Mouse (Mus musculus) B cell, adult 2 months (primary cell): ENCODE measurements around the gene Chchd3.

Source experiments
- DNase-seq, 2 experiments: peaks; one replicate each; pipeline ENCODE4 v3.0.0; 2022

The Chchd3 gene

GRCm38 (mm10) chr6:33059735-33060576 lies at the start of gene Chchd3:
Gene Chchd3, minus strand, starts transcription at chr6:33060260.
- DNase-seq, result peak; percentile 93 to 95

DNA sequence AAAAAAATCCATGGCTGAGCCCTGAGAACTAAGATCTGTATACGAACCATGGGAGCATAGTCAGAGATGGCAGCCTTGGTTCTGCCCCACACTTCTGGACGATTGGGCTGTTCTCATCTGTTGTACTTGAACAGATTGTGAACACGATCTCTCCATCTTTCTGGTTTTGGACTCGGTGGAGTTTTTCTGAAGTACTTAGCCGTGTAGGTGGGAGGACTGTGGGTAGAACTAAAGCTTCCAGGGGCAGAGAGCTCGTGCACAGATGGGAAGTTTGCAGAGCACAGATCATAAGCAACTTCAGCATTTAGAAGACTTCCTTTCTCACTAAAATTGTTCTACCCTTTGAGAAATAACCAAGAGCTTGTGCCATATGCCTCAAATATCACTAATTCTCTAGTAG lies 44.6 kb upstream of the Chchd3 start:
- DNase-seq, result no peak

DNA sequence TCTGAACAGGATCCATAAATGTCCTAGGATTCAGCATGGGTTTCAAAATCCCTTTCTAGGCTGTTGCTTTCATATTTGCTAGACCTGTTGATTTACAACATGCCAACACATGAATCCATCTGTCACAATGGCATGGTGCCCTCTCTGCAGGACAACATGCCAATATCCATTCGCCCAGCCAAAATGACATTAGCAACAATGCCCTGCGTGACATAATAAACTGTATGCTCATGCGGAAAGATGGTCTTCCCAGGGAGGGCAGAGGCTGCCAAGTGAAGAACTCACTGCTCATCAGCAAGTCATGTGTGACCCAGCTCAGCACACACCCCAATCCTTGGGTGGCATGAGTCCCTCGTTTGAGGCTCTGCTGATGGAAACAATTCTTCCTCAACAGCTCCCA lies 38.8 kb upstream of the Chchd3 start:
- no peak for DNase-seq

DNA sequence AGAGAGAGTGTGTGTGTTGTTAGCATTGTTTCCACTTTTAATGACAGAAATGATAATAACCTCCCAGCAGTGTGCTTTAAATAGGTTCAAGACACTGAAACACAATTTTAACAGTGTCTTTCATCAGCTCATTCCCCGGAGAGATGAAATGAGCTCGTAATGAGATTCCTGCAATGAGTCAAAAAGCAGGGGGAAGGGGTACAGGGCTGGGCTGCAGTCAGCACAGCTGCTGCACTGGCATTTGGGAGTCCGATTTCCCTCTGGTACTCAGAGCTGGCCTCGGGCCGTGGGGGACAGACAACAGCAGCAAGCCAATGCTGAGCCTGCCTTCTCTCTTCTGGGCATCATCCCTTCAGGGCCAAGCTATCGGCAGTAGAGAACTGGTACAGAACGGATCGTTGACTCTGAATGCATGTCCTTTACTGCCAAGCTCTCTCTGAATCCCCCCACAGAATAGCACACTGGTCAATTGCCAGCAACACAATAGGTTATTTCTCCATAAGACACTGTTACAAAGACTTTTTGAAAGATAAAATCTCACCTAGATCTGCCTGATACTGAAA lies 34.7 kb upstream of the Chchd3 start:
- DNase-seq, result no peak

DNA sequence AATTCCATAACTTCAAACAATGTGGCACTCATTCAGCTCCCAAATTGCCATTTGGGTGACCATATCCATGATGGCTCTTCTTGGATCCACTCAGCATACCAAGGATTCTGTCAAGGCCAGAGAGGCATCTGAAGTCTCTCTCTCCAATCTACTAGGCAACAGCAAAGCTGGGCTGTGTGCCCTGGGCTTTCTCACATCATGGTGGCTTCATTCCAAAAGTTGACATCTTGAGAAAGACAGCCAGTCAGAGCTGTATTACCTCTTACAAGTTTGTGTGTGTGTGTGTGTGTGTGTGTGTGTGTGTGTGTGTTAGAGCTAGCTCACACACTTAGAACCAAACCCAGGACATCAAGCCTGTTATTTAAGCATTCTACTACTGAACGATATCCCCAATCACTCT lies 20.1 kb upstream of the Chchd3 start:
- no peak for DNase-seq

DNA sequence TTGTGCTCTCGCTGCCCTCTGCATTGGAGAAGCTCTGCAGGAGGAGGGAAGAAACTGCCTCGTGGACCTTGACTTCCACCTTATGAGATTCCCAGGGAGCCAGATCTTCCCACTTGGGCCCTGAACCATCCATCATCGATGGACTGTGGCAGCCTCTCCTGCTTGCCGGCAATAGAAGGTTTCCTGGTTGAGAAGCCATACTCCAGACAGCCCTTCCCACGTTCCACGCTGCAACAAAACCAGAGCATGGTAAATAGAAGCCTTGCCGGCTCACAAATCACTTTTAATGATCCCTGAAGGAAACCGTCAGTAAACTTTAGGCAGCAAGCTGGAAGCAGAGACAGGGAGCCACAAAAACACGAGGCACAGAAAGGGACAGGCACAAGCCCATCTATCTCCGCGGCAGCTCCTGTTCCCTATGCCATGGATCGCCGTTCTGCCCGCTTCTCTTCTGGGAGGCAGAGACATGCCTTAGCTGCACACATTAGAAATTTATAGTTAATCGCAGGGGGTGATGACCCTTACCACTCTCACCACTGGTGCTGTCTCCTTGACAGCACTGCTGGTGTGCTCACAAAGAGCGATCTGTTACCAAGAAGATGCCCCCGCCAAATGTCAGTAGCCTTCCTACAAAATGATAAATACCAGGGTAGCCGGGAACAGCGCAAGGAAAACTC lies 18.3 kb upstream of the Chchd3 start:
- no peak for DNase-seq

DNA sequence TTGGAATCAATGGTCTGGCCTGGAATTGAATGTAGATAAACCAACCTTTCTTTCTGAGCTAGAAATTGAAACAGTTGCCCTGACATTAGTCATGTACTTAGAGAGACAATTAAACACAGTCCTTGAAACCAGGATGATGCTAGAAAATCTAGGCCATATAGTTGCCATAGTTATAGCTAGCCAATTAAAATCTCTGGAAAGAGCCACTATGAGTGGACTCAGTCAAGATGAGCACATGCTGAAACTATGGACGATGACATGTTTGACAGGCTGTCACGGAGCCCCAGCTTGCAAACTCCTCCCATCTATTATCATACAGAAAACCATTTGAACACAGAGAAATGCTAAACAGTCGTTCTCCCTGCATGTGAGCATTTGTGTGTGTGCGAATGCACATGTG lies 6.4 kb upstream of the Chchd3 start:
- no peak for DNase-seq

DNA sequence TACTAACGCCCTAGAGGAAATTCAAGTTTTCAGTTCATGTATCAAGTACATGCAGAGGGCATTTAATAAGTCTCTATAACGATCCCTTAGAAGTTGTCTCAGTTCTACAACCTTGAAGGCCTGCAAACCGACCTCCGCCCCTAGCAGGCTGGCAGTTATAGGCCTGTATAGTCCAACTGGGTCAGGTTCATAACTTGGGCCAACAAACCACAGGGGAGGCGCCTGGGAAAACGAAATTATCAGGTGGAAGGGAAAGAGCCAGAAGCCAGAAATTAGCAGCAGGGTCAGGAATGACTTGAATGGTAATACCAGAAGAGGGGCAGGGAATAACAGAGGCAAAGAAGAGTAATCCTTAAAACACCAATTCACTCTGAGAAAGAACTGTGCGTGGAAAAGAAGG lies 784 bp downstream of the Chchd3 start:
- peak; percentile 1 to 2 for DNase-seq

DNA sequence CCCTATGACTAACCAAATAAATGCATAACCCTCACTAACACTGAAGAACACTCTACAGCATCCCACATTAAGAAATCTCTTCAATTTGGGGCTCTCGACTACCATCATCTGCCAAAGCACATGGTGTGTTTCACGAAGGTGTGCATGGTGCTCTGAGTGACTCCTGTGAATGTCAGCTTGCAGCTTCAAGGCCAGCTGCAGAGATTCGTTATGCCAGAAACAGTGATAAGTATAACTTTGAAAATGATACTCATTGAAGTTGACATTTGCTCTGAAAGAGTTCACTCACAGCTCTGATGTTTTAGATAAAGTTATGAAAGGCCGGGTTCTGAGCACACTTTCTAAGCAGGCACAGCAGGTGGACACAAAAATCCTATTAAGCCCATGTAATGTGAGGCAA lies 3.7 kb downstream of the Chchd3 start:
- no peak for DNase-seq

- DNase-seq, result no peak
Measured at GRCm38 (mm10) chr6:33055663-33056062, 4.4 kb downstream of the Chchd3 start.

GRCm38 (mm10) chr6:33054946-33055345 lies 5.1 kb downstream of the Chchd3 start:
- no peak for DNase-seq

DNA sequence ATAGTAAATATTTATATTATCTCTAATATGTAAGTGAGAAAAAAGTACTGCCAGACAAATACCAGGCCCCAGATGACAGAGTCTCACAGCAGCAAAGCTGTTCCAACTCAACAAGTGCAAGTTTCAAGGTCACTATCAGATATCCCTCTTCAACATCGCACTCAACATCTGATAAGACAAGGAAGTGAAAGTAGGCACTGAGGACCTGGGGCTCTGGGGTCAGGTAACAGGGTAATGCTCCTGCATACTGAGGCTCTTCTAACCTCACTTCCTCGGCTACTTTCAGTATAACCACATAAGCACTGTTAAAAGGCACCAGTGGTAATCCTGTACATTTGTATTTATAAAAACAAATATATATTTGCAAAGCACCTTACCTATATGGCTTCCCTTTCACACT lies 8.4 kb downstream of the Chchd3 start:
- peak; percentile 58 to 66 for DNase-seq

- DNase-seq, result no peak
Measured at GRCm38 (mm10) chr6:33049705-33050420, 10.2 kb downstream of the Chchd3 start.

- no peak for DNase-seq
Measured at GRCm38 (mm10) chr6:33043480-33043879, 16.6 kb downstream of the Chchd3 start.

GRCm38 (mm10) chr6:33042880-33043279 lies 17.2 kb downstream of the Chchd3 start:
- no peak for DNase-seq

DNA sequence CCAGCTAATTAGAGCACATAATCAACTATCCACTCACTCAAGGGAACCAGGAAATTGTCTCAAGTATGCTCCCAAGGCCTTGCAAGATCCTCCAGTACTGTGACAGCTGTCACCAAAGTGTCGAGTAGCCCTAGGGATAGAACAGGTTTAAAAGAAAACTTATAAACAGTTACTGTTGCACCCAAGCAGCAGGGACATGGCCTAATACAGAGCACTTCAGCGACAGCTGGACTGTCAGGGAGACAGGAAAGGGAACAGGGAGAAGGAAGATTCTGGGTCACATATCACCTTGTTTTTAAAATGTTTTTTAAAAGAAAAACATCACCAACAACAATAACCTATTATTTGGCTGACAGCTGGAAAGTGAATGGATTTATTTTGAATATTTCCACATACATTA lies 18.1 kb downstream of the Chchd3 start:
- DNase-seq, result no peak

- no peak for DNase-seq
Measured at GRCm38 (mm10) chr6:33040360-33041090, 19.5 kb downstream of the Chchd3 start.

- DNase-seq, result no peak
Measured at GRCm38 (mm10) chr6:33032543-33032942, 27.5 kb downstream of the Chchd3 start.

GRCm38 (mm10) chr6:33031631-33032030 lies 28.4 kb downstream of the Chchd3 start:
- no peak for DNase-seq

- DNase-seq, result no peak
Measured at GRCm38 (mm10) chr6:33028296-33028695, 31.8 kb downstream of the Chchd3 start.

- DNase-seq, result no peak
Measured at GRCm38 (mm10) chr6:33025041-33025440, 35.0 kb downstream of the Chchd3 start.

DNA sequence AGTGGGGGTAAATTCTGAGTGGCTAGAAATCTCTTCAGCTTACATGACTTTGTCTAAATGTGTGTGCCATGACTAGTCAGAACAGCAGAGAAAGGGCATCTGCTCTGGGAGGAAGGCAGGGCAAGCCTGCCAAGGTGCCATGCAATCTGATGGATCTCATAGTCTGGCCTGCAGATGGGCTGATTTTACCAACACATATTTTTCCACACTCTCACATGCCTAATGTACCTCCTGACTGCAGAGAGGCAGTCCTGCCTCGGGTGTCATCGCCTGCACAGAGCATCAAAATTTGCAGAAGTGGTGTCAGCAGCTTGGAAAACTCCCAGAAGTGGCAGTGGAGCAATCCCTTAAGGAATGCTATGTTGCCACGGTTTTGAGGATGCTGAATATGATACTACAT lies 55.5 kb downstream of the Chchd3 start:
- no peak for DNase-seq

- DNase-seq, result no peak
Measured at GRCm38 (mm10) chr6:33002988-33003387, 57.1 kb downstream of the Chchd3 start.
